Mouse (Mus musculus): ENCODE results near the gene Mras. TPM values are rescaled to one million over a fixed set of nuclear protein-coding genes. Genes with fewer than 3 reads are reported as not detected.

Gene Mras
- polyA plus RNA-seq, 1 experiment from 2014 or later: 11.4 TPM

DNA sequence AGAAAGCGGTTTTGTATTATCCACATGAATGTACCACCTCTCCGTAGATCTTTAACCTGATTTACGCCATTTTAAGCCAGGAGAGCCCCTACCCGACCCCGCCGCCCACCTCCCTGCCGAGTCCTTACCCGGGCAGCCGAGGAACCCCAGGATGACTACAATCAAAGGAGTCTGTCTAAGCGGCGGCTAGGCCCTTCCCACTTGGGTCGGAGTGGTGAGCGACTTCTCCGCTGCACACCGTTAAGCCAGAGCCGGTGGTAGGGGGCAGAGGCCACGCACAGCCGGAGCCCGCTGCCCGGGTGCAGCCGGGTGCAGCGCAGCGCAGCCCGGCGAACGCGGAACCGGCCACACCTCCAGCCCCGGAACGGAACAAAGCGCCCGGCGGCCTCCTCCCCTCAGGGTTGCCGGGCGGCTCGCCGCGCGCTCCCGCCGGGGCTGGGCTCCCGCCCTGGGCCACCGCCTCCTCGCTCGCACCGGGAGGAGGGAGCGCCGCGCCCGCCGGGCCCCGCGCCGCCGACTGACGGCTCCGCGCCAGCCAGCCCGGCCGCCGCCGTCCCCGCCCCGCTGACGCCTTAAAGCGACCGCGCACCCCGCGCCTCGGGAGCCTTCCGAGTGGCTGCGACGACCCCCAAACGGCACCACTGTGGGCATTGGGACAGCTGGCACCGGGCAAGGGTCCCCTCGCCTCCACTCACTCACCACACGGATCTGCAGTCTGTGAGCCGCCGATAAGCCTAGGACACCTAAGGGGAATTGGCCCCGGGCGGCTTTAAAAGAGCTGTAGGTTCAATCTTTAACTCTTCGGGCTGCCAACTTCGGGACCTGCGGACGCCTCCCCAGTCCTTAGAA lies 775 bp downstream of the Mras start:
- Histone ChIP-seq H3K4me2 (peak overlapping the region; percentile 93), H3K9ac (peak overlapping the region; percentile 77), H3K27ac (peak overlapping the region; percentile 79), H3K36me3 (no peaks in the 10 kb centered on the region), H3K4me3 (replicated peaks) (peak overlapping the region; percentile 83), H3K4me1 (peaks cover 33% of the 10 kb centered on the region), H3K9me3 (replicated peaks) (no peaks in the 10 kb centered on the region), H3K27me3 (peaks cover 24% of the 10 kb centered on the region)
- peak; percentile 87 for ATAC-seq (replicated peaks; ENCODE audit: low FRiP score)
- WGBS: under 1% methylated on average over 79 of the region's 86 CpGs

DNA sequence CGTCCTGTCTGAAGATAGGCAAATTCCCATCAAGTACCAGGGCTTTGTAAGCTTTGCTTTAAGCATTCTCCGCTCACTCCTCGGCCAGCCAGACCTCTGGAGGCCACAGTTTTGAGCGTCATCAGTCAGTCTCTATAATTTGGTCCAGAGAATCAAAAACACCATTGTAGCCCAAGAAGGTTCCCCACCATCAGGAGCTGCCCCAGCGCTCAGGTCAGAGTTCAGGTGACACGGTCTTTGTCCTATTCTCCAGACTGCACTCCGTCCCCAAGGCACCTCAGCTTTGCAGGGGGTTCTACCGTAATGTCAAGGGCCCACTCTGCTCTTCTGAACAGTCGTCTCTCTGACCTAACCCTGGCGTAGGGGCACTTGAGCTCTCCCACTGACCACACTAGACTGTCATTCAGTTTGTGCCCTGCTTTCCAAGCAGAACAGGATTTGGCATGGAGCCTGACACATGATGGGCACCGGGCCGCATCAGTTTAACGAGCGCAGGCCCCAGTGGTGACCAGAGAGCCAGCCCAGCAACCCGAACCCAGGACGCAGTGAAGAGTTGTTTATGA lies 1.5 kb downstream of the Mras start:
- peaks cover 24% of the 10 kb centered on the region for H3K27me3 ChIP-seq
- peaks cover 33% of the 10 kb centered on the region for H3K4me1 ChIP-seq
- H3K9ac ChIP-seq: peak overlapping the region; percentile 77
- H3K4me2 ChIP-seq: peak overlapping the region; percentile 93
- peak overlapping the region; percentile 83 for H3K4me3 ChIP-seq (replicated peaks)
- 19% methylated on average over 16 of the region's 16 CpGs for WGBS
- H3K36me3 ChIP-seq: no peaks in the 10 kb centered on the region
- H3K9me3 ChIP-seq (replicated peaks): no peaks in the 10 kb centered on the region
- ATAC-seq (replicated peaks; ENCODE audit: low FRiP score): peak; percentile 38
- peak overlapping the region; percentile 79 for H3K27ac ChIP-seq

DNA sequence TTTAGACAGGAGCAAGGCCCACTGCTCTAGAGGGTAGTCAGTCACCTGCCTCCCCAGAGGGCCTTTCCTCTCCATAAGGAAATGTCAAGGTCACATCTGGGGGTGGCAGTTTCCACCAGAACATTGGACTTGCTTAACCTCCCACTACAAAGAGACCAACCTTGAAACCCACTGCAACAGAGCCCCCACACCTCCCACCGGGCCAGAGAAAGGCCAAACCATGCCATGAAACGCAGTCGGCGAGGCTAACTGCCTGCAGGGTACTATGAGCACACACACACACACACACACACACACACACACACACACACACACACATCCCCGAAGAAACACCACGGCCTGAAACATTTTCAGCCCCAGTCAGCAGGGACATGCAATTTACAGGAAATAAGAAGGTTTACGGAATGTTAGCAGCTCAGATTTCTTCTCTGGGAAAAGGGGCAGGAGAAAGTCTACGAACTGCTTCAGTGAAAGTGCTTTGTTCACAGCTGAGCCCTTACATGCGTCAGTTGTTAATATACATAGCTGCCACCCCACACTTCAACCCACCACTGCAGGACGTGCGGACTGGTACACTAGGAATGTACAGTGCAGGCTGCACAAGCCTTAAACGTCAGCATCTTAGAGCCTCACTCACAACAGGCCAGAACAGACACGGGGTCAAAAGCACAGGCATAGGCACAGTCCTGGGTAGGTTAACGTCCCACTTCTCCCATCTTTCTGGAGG lies 2.1 kb downstream of the Mras start:
- Histone ChIP-seq H3K9me3 (replicated peaks) (no peaks in the 10 kb centered on the region), H3K9ac (no peak overlapping the region), H3K4me1 (peaks cover 33% of the 10 kb centered on the region), H3K36me3 (no peaks in the 10 kb centered on the region), H3K4me2 (peak overlapping the region; percentile 93), H3K27ac (peak overlapping the region; percentile 79), H3K27me3 (peaks cover 24% of the 10 kb centered on the region), H3K4me3 (replicated peaks) (peak overlapping the region; percentile 83)
- 21% methylated on average over 14 of the region's 14 CpGs for WGBS
- peak; percentile 34 for ATAC-seq (replicated peaks; ENCODE audit: low FRiP score)

DNA sequence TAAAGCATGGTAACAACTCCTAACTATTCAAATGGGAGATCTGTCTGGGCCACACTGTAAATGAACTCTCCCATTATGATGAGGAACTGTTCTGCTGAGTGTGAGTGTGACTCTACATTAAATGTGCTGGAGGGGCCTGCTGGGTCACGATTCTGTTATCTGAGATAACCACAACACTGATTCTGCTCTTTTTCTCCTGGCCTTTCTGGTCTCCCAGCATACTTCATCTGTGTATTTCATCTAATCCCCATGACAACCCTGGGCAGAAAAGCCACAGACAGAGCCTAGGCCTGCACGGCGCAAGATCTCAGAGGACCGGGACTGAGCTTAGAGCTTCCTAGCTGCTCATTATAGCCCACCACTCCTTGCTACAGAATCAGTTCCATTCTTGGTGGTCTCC lies 4.7 kb downstream of the Mras start:
- WGBS: 75% methylated on average over 4 of the region's 4 CpGs
- no peak overlapping the region for H3K27ac ChIP-seq
- H3K4me1 ChIP-seq: peaks cover 33% of the 10 kb centered on the region
- no peak overlapping the region for H3K9ac ChIP-seq
- no peak for ATAC-seq (replicated peaks; ENCODE audit: low FRiP score)
- no peaks in the 10 kb centered on the region for H3K9me3 ChIP-seq (replicated peaks)
- no peak overlapping the region for H3K4me2 ChIP-seq
- no peak overlapping the region for H3K4me3 ChIP-seq (replicated peaks)
- peaks cover 3% of the 10 kb centered on the region for H3K27me3 ChIP-seq
- no peaks in the 10 kb centered on the region for H3K36me3 ChIP-seq

DNA sequence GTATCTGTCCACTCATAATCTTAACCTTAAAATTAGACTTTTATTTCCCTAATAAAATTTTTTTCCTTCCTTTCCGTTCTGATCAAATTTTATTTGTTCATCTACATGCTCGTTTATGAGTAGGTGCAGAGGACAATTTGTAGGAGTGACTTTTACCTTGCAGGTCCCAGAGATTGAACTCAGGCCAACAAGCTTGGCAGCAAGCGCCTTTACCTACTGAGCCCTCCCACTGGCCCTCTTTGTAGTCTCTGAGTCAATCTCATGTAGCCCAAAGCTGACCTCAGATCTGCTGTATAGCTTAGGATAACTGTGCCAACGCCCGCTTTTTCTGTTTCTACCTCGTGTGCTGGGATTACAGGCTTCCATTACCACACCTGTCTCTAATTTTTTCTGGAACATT lies 5.2 kb downstream of the Mras start:
- H3K4me2 ChIP-seq: no peak overlapping the region
- H3K27me3 ChIP-seq: no peaks in the 10 kb centered on the region
- no peak overlapping the region for H3K4me3 ChIP-seq (replicated peaks)
- H3K27ac ChIP-seq: no peak overlapping the region
- H3K4me1 ChIP-seq: peaks cover 28% of the 10 kb centered on the region
- H3K36me3 ChIP-seq: no peaks in the 10 kb centered on the region
- H3K9ac ChIP-seq: no peak overlapping the region
- no peaks in the 10 kb centered on the region for H3K9me3 ChIP-seq (replicated peaks)
- ATAC-seq (replicated peaks; ENCODE audit: low FRiP score): no peak
- 78% methylated on average over 6 of the region's 6 CpGs for WGBS

DNA sequence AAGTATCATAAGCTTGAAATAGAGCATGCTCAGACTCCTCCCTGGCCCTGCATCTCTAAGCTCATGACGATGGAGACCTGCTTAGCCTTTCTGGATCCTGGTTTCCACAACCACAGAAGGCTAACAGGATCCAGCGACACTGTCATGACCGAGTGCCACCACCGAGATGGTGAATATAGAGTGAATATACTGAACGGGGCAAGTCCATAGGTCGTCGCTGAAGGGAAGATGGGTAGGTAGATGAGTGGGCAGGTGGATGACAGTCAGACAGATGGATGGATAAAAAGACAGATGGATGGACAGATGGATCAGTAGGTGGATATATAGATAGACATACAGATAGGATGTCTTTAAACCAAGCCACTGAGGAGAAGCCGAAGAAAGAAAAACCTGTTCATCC lies 5.8 kb downstream of the Mras start:
- Histone ChIP-seq H3K27me3 (no peaks in the 10 kb centered on the region), H3K9me3 (replicated peaks) (no peaks in the 10 kb centered on the region), H3K9ac (no peak overlapping the region), H3K4me3 (replicated peaks) (no peak overlapping the region), H3K4me1 (peaks cover 27% of the 10 kb centered on the region), H3K36me3 (no peaks in the 10 kb centered on the region), H3K4me2 (no peak overlapping the region), H3K27ac (no peak overlapping the region)
- no peak for ATAC-seq (replicated peaks; ENCODE audit: low FRiP score)
- 89% methylated on average over 8 of the region's 8 CpGs for WGBS

DNA sequence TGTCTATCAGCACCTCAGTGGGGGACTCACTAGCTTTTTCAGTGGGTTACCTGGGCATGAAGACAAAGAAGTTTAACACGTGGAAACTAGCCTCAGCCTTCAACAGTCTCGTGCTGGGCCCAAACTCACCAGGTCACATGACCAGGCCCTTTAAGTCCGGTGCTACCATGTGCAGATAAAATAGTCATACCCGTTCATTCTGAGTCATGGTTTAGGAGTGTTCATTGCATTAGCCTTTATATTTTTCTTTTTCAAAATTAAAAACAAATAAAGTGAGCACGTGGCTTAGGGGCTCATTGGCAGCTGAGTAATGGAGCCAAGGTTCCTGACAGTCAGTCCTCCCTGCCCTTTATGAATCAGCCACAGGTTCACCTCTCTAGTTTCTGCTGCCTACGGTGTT lies 6.4 kb downstream of the Mras start:
- no peaks in the 10 kb centered on the region for H3K36me3 ChIP-seq
- no peak overlapping the region for H3K9ac ChIP-seq
- H3K9me3 ChIP-seq (replicated peaks): no peaks in the 10 kb centered on the region
- peaks cover 27% of the 10 kb centered on the region for H3K4me1 ChIP-seq
- ATAC-seq (replicated peaks; ENCODE audit: low FRiP score): no peak
- no peak overlapping the region for H3K4me3 ChIP-seq (replicated peaks)
- no peak overlapping the region for H3K27ac ChIP-seq
- WGBS: 80% methylated on average over 6 of the region's 6 CpGs
- no peaks in the 10 kb centered on the region for H3K27me3 ChIP-seq
- no peak overlapping the region for H3K4me2 ChIP-seq

DNA sequence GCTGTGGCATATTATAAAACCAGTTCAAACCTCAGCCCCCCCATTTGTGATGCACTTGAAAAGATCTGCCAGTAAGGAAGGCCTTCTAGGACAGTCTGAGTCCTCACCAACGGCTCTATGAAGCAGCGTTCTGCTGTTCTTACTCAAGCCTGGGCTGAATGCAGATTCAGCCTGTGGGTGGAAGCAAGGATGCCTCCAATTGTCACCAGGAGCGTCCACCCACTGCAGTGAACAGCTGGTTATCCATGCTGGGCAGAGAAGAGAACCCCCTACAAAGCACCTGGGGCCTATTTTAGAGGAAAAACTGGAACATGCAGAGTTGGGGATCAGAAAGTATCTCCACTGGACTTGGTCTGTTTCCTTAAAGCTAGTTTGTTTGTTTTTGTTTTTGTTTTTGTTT lies 7.3 kb downstream of the Mras start:
- no peak overlapping the region for H3K27ac ChIP-seq
- no peaks in the 10 kb centered on the region for H3K36me3 ChIP-seq
- H3K9ac ChIP-seq: no peak overlapping the region
- H3K4me1 ChIP-seq: peaks cover 27% of the 10 kb centered on the region
- H3K27me3 ChIP-seq: no peaks in the 10 kb centered on the region
- H3K4me3 ChIP-seq (replicated peaks): no peak overlapping the region
- WGBS: 91% methylated on average over 3 of the region's 3 CpGs
- ATAC-seq (replicated peaks; ENCODE audit: low FRiP score): no peak
- no peaks in the 10 kb centered on the region for H3K9me3 ChIP-seq (replicated peaks)
- H3K4me2 ChIP-seq: no peak overlapping the region

DNA sequence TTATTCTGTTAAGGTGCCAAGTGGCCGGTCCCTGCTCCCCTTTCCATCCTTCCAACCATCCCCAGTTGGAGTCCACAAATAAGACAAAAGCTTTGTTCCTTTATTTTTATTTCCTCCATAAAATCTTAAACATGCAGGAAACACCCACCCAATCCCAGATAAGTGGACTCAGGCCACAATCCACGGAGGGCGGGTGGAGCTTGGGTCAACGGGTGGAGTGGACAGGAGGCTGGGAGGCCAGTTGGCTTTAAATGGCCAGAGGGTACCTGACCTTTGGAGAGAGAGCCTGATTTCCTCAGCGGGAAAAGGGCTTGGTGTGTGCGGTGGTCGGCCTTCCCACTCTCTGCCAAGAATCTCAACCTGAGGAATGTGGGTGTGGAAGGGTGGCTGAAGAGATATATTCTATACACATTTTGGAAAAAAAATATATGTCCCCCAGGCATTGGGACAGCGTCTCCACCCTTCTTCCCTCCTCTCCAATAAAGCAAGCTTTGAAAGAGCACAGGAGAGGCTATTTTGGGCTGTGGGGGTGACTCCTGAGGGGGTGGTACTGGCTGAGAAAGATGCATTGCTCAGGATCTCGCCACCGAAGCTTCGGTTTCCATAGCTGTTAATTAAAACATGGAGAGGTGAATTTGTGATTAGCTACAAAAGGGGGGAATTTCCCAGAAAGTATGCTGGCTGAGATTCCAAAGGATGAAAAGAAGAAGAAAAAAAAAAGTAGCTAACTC lies 8.4 kb downstream of the Mras start:
- no peak overlapping the region for H3K4me3 ChIP-seq (replicated peaks)
- ATAC-seq (replicated peaks; ENCODE audit: low FRiP score): no peak
- no peaks in the 10 kb centered on the region for H3K27me3 ChIP-seq
- WGBS: 71% methylated on average over 11 of the region's 11 CpGs
- no peaks in the 10 kb centered on the region for H3K36me3 ChIP-seq
- no peaks in the 10 kb centered on the region for H3K9me3 ChIP-seq (replicated peaks)
- H3K9ac ChIP-seq: no peak overlapping the region
- H3K4me2 ChIP-seq: no peak overlapping the region
- peaks cover 28% of the 10 kb centered on the region for H3K4me1 ChIP-seq
- no peak overlapping the region for H3K27ac ChIP-seq

DNA sequence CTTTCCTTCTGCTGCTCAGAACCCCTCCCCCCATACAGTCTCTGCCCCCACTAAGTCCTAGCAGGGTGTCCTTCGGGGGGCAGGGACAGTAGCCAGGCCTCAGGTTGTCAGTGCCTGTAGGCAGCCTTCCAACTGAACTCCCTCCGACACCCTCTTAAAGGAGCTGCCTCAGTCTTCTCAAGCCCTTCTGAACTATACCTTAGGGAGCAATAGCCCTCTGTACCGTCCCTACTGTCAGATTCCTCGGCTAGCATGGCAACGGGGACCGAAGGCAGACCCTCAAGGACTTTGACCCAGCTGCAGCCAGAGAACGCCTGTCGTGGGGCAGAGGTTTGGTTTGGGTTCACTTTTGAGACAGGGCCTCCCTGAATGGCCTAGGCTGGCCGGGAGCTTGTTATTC lies 11.9 kb downstream of the Mras start:
- H3K27me3 ChIP-seq: no peaks in the 10 kb centered on the region
- H3K27ac ChIP-seq: peak overlapping the region; percentile 47
- no peaks in the 10 kb centered on the region for H3K36me3 ChIP-seq
- no peak overlapping the region for H3K9ac ChIP-seq
- 0 out of 2 replicates have a peak, but pooled peaks have one; percentile 40 for ATAC-seq (replicated peaks; ENCODE audit: low FRiP score)
- H3K4me3 ChIP-seq (replicated peaks): no peak overlapping the region
- H3K9me3 ChIP-seq (replicated peaks): no peaks in the 10 kb centered on the region
- H3K4me2 ChIP-seq: no peak overlapping the region
- 53% methylated on average over 9 of the region's 9 CpGs for whole genome bisulfite sequencing
- H3K4me1 ChIP-seq: peaks cover 34% of the 10 kb centered on the region

DNA sequence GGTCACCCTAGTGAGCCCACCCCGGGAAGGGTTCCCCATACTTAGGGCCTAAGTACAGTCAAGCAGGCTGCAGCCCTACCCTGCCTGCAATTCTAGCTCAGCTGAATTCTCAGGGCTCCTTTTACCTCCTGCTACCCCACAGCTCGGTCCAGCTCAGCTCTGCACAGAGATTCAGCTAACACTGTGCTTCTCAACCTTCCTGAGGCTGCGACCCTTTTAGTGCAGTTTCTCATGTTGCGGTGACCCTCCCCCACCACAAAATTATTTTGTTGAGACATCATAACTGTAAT lies 12.7 kb downstream of the Mras start:
- ATAC-seq (replicated peaks; ENCODE audit: low FRiP score): peak; percentile 67; the same call in 1 of the 2 replicates

More for the DNA sequence above, 12.7 kb downstream of the Mras start:
- H3K4me1 ChIP-seq: peaks cover 34% of the 10 kb centered on the region
- WGBS: 48% methylated on average over 4 of the region's 4 CpGs
- H3K9ac ChIP-seq: no peak overlapping the region
- H3K36me3 ChIP-seq: no peaks in the 10 kb centered on the region
- H3K27ac ChIP-seq: peak overlapping the region; percentile 47
- no peak overlapping the region for H3K4me3 ChIP-seq (replicated peaks)
- H3K4me2 ChIP-seq: no peak overlapping the region
- no peaks in the 10 kb centered on the region for H3K9me3 ChIP-seq (replicated peaks)
- no peaks in the 10 kb centered on the region for H3K27me3 ChIP-seq

Data from kidney, embryonic 15.5 days (tissue).